Mouse (Mus musculus): ENCODE results near the gene Junb.

Gene Junb

GRCm38 (mm10) chr8:84970913-84971312, 7.6 kb downstream of the Junb start:
- no peak for DNase-seq (ENCODE audit: low read depth, low spot score)

DNA sequence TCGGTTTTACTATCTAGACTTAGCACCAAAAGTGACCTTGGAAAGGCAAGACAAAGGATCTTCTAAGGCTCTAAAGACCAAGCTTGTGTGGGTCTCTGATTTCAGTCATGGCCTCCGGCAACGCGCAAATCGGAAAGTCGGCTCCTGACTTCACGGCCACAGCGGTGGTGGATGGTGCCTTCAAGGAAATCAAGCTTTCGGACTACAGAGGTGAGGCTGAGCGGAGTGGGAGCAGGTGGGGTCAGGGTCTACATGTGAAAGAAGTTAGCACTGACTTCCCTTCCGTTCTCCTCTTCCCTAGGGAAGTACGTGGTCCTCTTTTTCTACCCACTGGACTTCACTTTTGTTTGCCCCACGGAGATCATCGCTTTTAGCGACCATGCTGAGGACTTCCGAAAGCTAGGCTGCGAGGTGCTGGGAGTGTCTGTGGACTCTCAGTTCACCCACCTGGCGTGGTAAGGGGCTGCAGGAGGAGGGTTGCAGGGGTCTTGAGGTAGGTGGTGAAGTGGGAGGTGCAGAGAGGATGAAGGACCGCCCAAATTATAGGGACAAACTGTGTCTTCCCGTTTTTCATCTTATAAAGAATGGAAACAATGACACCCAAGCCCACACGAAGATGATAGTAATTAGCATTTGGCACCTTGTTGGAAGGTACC, 8.3 kb downstream of the Junb start:
- no peak for DNase-seq (ENCODE audit: low read depth, low spot score)

DNA sequence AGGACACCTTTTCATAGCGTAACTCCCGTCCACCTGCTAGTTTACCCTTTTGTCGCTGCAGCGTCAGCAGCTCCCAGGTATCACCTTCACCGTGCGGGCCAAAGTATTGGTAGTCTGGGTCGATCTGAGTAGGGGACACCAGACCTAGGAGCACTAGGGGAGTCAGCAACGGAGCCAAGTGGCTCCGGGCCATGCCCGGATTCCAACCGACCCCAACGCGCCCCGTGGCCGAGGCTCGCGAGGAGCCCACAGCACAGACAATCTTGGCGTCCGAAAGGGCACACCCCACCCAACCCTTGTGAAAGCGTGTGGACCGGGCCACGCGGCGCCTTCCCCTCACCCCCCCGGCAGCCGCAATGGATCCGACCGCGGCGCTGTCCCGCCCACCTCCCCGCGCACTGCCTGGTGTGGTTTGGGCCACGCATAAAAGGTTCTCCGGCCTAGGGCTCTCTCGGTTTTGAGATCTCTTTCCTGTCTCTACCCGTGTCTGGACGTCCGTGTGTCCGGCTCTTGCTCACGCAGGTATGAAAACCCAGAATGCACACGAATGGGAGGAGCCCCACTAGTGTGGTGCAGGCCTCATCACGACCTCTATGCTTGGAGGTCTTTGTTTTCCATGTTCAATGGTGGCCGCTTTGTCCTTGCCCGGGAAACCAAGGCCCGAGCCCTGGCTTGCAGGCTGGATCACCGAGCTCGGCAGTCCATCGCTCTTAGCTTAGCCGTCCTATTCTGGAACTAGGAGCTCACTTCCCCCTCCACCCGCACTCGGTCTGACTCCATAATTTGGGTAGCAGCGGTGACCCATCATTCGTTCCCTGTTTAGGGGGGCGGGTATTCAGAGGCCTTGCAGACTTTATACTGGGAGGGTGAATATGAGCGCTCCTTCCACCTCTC, 9.0 kb downstream of the Junb start, which contains the start of the genes Gm49661, Prdx2 and Rnaseh2a:
TSS of gene Gm49661 (minus strand) at position 193 of the 894 bp plus-strand sequence.
TSS of gene Prdx2 (plus strand) at position 347 of the 894 bp plus-strand sequence.
TSS of gene Rnaseh2a (minus strand) at position 527 of the 894 bp plus-strand sequence.
- peak; percentile 79 for DNase-seq (ENCODE audit: low read depth, low spot score)

- DNase-seq (ENCODE audit: low read depth, low spot score): no peak
These were observed 9.9 kb downstream of the Junb start for GRCm38 (mm10) chr8:84968650-84969049.

DNA sequence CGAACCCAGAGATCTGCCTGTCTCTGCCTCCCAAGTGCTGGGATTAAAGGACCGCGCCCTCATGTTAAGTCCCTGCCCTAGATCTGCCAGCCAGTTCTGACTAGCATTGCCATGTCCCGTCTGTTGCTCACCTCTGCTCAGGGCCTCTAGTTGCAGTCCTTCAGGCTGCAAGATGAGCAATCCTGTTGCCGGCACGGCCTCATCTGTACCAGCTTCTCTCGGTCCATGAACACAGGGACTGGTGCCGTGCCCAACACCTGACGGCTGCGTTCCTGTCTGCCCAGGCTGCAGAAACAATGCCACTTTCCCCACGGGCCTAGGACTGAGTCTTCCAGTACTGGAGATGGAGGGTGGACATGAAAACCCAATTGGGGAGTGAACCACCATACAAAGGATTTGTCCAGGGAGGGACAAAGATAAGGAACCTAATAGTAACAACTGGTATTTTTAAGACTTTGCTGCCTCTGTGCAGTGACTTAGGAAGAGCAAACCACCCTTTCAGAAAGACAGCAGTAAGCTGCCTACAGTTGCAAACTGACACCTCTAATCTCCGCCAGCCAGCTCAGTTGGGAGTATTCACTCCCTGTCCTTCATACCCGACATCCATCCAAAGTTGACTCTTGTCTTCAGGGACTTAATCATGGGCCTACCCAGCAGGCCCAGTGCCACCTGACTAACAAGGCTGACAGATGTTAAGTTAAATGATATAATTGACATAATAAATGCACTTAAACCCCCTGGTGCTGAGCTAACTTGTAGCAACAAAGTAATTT, 10.8 kb downstream of the Junb start:
- no peak for DNase-seq (ENCODE audit: low read depth, low spot score)

DNA sequence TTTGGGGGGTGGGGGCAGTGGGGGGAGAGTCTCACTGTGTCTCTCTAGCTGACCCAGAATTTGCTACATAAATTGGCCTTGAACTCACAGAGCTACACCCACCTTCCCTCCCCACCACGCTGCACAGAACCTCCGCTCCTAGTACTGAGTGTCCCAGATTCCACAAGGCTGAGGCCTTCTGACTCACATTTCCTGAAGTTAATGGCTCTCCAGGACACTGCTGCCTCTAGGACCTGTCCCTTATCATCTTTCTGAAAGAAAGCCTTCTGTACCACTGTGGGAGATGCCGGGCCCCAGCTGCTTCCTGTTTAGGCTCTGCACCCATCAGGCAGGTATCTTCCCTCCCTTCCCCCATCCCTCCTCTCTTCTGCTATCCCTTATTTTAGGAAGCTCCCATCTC, 11.9 kb downstream of the Junb start:
- DNase-seq (ENCODE audit: low read depth, low spot score): peak; percentile 26

DNA sequence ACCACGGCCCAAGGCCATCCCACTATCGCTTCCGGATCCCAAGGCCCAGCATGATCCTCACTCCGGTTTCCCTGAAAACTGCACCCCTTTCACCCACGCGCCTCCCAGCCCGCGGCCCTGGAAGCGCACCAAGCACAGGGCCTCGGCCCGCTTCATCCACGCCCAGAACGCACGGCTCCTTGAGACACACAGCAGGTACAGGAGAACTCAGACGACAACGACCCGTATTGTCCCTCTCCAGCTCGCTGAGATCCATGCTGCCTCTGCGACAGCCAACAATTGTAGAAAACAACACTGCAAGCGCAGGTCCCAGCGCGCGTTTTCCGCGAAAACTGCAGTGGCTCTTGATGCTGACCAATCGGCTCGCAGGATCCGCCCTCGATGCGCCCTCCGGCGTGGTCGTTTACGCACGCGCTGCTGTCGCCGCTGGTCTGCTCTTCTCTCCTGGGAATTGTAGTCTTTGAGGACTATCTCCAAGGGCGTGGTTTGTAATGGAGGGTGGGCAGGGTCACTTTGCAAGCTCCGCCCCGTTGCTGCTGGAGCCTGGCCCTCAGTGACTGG, 12.7 kb downstream of the Junb start:
- DNase-seq (ENCODE audit: low read depth, low spot score): peak; percentile 96

- DNase-seq (ENCODE audit: low read depth, low spot score): peak; percentile 25
These were observed 14.6 kb downstream of the Junb start for GRCm38 (mm10) chr8:84963952-84964351.

DNA sequence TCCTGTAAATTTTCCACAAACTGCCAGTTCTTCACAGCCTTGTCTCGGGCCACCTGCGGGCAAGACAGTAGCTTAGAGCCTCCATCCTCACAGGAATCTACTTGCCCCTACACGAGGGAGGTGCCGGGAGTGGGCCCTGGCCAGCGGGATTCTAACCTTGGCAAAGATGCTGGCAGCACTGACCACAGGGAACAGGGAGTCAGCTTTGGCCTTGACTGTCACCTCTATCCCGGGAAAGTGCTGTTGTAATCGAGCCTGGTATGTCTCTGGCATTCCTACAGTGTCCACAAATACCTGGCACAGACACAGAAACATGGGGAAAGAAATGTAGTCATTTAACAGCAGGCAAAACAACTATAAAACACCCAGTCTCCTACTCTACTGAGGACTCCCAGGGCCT, 18.7 kb downstream of the Junb start:
- DNase-seq (ENCODE audit: low read depth, low spot score): no peak

GRCm38 (mm10) chr8:84956768-84957167, 21.8 kb downstream of the Junb start:
- DNase-seq (ENCODE audit: low read depth, low spot score): peak; percentile 82

DNA sequence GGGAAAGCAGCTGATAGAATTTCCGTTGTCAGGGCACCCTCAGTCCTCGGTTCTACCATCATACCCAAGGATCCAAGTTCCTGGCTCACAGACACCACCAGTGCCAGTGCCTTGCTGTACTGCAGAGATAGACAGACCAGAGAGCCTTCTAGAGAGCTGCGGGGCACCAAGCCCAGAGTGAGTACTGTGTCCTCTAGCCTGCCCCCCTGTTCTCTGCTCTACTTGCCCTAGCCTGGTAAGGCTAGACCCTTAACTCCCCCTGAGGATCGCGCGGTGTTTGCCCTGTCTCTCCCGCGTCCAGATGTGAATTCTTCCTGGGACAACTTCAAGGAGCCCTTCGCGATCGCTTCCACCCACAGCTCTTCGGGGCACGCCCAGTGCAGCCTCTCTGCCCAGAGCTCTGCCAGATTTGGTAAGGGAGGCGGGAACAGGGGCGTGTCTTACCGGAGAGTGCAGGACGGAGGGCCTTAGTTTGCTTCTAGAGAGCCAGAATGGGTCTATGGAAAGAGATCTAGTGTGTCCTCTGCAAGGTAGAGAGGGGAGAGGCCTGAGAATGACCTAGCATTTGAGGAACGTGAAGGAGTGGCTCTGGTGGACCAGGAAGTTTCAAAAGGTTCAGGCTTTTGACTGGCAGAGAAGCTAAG, 25.8 kb downstream of the Junb start:
- DNase-seq (ENCODE audit: low read depth, low spot score): peak; percentile 48

DNA sequence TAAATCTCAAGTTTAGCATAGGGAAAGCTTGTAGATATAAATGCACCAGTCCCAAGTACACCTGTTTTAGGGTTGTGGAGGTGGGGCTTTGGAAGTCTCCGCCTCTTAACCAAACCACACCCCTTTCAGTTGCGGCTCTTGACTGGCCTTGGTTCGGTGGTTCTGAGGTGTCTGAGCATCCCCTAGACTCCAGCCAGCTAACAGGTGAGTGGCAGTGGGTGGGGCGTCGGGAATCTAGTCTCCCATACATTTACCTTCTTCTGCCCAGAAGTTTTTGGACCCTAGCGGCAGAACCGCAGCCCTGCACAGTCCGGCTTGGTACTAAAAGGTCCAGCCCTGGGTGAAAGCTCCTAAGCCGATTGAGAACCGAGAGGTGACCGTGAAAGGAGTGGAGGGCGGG, 28.8 kb downstream of the Junb start:
- no peak for DNase-seq (ENCODE audit: low read depth, low spot score)

- peak; percentile 67 for DNase-seq (ENCODE audit: low read depth, low spot score)
These were observed 31.3 kb downstream of the Junb start for GRCm38 (mm10) chr8:84947241-84947545.

DNA sequence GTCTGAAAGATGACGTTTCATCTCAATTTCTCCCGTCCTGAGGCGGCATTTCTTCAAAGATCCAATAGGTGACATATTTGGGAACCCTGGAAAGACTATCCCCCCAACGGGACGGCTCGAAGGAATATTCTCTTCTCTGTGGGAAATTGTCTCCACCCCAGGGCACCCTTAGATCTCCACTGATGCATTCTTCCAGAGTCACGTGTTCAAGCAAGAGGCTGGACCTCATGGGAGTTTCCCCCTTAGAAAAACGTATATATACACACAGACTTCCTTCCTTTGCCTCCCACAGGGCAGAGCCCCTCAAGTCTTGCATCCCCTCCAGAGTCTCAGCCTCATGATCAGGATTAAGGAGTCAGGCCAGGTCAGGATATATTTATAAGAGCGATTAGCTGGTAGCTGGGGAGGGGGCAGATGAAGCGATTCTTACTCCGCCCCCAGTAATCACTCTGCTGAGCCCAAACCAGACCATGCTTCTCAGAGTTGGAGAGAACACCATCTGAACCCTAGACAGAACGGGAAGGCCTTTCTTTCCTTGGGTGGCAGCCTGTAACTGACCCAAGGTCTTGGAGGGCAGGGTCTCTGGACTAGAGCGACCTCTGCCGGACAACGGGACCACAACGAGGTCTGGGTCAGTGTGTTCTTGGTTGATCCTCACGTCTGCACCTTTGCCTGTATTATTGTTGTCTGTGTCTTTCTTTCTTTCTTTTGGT, 31.8 kb downstream of the Junb start, which contains the start of gene Rtbdn:
TSS of gene Rtbdn (plus strand) at position 464 of the 713 bp plus-strand sequence.
- no peak for DNase-seq (ENCODE audit: low read depth, low spot score)

GRCm38 (mm10) chr8:84945633-84946527, 32.6 kb downstream of the Junb start:
- peak; percentile 43 for DNase-seq (ENCODE audit: low read depth, low spot score)

DNA sequence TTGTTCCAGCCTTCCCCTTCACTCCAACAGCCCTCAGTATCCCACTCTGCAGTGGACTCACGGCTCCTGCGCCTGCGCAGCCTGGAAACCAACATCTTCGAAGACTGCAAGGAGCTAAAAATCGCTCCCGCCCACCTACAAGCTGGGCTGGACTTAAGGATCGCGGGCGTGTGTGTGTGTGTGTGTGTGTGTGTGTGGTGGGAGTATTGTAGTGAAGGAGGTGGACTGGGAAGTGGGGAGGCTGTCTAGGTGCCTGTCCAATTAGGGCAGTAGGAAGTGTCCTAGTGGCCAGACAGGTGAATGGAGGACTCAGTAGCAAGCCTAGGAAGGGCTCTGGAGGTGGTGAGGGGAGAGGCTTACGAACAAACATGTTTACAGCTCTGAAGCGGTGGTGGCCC, 33.3 kb downstream of the Junb start:
- DNase-seq (ENCODE audit: low read depth, low spot score): no peak

- peak; percentile 61 for DNase-seq (ENCODE audit: low read depth, low spot score)
These were observed 33.9 kb downstream of the Junb start for GRCm38 (mm10) chr8:84944478-84945160.

- no peak for DNase-seq (ENCODE audit: low read depth, low spot score)
These were observed 34.8 kb downstream of the Junb start for GRCm38 (mm10) chr8:84943699-84944098.

Data from CD4-positive, CD25-positive, alpha-beta regulatory T cell, adult 2 months (primary cell).